Mouse (Mus musculus): ENCODE measurements around the gene Rnf150.

The Rnf150 gene

DNA sequence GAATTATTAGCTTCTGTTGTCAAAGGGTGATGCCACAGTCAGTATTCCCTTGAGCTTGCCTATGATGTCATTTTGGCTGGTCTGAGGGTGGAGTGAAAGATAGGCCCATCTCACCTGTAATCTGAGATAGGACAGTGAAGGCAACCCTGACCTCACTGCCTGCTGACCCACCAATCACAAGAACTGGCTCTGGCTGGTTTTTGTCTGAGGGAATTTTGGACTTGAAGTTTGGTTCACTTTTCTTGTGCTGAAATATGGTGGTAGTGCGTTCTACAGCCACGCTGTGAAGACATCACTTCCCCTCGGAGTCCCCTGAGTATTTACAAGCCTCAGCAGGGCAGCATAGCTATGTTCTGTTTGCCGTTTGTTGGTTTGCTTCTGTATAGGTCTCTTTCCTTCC is 227.3 kb downstream of the Rnf150 start:
- in situ Hi-C loops (cut with MboI; ENCODE audit: unreplicated experiment in 2 of 2): loop anchor here (10.0 to 25.0 kb wide), 3 partner anchors 326 to 1753 kb away; partner anchors contain the start of gene Inpp4b (in 1 of the 2)

DNA sequence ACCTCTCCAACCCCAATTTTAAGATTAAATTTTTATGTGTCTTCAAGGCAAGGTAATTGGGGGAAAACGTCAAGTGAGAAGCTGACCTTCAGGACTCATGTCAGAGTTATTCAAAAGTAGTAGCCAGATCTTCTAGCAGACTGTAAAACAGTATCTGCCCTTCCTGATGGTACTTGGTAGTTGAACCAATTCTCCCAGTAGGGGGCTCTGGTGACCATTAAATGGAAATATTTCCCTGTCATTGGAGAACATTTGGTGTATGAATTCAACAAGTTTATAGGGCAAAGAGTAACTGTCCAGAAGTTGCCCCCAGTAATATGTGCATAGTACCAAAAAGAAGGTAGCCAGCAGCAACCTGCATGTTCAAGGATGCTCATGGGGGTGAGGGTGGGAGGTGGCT is 236.9 kb downstream of the Rnf150 start:
- in situ Hi-C loops (cut with MboI; ENCODE audit: unreplicated experiment in 2 of 2): loop anchor here (5.0 to 25.0 kb wide), 6 partner anchors 67 to 512 kb away; partner anchors contain the start of genes Gm10645 (in 2 of the 2), Tbc1d9 (in 2 of the 2), Dnajb1 (in 1 of the 2) and Tecr (in 1 of the 2)

DNA sequence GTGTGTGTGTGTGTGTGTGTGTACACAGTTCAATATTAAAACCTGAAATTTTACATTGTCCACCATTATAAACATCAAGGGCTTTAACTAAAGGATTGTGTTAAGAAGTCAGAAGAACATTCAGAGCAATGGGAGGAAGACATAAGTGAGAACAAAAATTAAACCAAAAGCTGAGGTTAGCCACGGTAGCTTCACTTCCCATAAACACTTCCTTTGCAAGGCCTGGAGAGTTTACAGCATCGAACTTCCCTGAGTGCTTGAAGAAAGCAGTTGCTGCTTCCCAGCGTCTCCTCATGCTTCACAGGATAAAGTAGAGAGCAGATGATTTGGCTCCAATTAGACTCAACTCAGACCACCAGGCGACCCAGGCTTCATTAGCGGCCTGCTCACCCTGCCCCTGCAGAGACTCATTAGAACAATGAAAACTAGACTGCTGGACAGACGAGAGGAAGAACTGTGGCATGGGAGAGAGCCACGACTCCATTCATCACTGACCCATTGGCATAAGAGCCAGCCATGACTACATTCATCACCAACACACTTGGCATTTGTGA is 239.9 kb downstream of the Rnf150 start:
- in situ Hi-C loops (cut with MboI; ENCODE audit: unreplicated experiment in 2 of 2): loop anchor here (5.0 to 25.0 kb wide), 6 partner anchors 64 to 509 kb away; partner anchors contain the start of genes Gm10645 (in 2 of the 2), Tbc1d9 (in 2 of the 2), Dnajb1 (in 1 of the 2) and Tecr (in 1 of the 2)

DNA sequence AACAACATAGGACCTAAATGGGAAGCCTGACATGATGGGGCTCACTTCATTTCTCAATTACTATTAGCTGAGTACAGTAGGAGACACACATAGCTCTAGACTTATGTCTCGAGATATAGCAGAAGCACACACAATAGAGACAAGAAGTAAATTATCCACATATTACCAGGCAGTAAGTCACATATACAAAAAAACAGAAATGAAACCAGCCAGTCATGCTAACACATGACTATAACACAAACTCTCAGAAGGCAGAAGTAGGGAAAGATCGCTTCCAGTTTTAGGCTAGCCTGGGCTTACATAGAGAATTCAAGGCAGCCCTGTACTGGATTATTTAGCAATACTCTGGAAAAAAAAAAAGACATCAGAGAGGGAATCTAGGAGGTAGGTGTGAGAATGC is 240.8 kb downstream of the Rnf150 start:
- in situ Hi-C loops (cut with MboI; ENCODE audit: unreplicated experiment in 2 of 2): loop anchor here (5.0 to 25.0 kb wide), 6 partner anchors 63 to 508 kb away; partner anchors contain the start of genes Gm10645 (in 2 of the 2), Tbc1d9 (in 2 of the 2), Dnajb1 (in 1 of the 2) and Tecr (in 1 of the 2)

DNA sequence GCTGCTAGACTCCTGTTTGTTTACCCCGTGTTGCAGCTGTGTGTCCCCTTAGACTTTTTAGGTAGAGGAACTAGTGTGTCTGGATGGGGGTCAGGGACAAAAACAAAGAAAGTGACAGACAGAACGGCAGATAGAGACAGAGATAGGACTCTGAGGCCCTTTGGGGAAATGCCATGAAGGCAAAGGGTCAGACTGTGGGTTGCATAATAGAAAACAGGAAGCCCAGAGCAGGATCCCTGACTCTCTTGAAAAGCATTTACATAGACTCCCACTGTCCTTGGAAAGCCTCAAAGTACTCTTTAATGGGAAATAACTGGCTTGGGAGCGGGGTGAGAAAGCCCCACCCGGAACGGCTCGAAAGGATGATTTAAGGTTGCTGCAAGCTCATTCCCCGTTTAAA is 246.6 kb downstream of the Rnf150 start:
- in situ Hi-C loops (cut with MboI; ENCODE audit: unreplicated experiment in 2 of 2): loop anchor here in 1 of 2 experiments (10.0 to 25.0 kb wide), 2 partner anchors 215 to 503 kb away; partner anchors contain the start of genes Dnajb1 and Tecr

DNA sequence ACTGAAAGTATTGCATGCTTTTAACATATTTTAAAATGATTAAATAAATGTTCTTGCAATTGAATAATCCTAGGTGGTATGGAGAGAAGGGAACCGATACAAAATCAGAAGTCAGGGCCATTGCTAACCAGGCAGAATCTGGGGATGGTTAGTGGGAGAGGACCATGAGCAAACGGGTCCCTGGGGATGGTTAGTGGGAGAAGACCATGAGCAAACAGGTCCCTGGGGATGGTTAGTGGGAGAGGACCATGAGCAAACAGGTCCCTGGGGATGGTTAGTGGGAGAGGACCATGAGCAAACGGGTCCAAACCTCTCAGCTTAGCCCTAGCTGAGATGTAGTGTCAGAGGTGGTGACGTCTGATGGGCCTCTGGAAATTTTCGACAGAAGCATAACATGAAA is 247.0 kb downstream of the Rnf150 start:
- in situ Hi-C loops (cut with MboI; ENCODE audit: unreplicated experiment in 2 of 2): loop anchor here in 1 of 2 experiments (25.0 kb wide), 1 partner anchor 502 kb away; the partner anchor contains the start of genes Dnajb1 and Tecr

DNA sequence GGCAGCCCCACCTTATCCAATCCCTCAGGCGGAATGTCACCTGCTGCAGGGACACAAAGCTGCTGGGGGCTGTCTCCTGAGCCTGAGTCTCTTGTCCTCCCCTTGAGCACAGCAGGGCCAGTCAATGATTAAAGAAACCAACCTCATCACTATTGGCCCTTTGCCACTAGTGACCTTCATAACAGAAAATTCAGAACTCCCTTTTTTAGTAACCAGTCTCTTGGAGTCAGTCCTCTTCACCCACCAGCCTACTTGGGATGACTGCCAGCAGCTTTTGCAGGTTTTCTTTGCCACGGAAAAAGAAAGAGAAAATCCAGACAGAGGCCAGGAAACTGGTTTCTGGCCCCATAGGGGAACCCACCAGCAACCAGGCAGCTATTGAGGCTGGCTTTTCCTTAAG is 271.9 kb downstream of the Rnf150 start:
- in situ Hi-C loops (cut with MboI; ENCODE audit: unreplicated experiment in 2 of 2): no loop called here

DNA sequence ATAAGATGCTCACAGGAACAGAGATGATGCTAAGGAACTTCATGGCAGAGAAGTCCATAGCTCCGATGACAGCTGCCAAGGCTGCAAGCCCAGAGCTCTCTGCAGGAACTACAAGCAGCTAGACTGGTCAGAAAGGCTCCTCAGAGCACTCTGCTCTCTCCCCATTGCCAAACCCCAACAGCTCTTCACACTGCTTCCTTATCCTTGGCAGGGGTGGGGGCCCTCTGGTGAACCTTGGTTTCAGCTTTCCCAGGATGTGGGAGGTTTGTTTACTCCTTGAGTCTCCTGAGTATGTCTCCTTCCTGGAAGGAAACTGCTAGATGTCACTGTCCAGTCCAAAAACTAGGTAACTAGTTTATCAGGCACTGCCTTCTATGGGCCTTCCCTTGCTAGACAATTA is 276.9 kb downstream of the Rnf150 start:
- in situ Hi-C loops (cut with MboI; ENCODE audit: unreplicated experiment in 2 of 2): no loop called here

DNA sequence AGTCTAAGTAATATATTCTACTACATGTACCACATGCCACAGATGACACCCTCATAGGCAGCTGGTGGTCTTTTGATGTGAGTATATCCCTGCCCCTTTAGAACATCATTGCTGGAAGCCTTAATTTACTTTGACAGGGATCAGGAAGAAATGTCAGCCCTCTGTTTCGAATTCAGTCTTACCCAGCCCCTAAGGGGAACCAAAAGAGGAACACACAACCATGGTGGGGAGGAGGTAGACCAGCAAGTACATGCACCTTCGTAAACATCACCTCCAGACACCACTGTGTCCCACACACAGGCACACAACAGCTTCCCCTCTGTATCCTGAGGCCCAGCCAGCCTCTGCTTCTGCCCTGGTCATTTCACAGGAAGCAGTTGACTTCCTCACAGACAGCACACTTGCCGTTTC is 277.6 kb downstream of the Rnf150 start:
- in situ Hi-C loops (cut with MboI; ENCODE audit: unreplicated experiment in 2 of 2): no loop called here
